Comparison of ENCODE assay signal across 11 mouse cellular contexts in genomic region chr5:4484151-4484550, GRCm38 (mm10).
DNase-seq lines count a peak whose midpoint lies in the region; ATAC-seq and TF ChIP-seq lines count a peak whose summit lies in the region.
"Had no signal": no experiment of that assay in that cellular context is flagged by ENCODE, and none has a peak within 500 bp of the region (broad histone marks: within the 10 kb centered on the region; RNA-seq: fewer than 3 reads in every experiment).

No protein-coding gene starts in this region.

- no peaks in the 10 kb centered on the region for H3K27me3 ChIP-seq in forebrain, embryonic 15.5 days
- no peaks in the 10 kb centered on the region for H3K27me3 ChIP-seq in limb, embryonic 14.5 days (ENCODE audit: control insufficient read depth, insufficient read depth, low read length)

- WGBS in forebrain, embryonic 15.5 days = 84% methylated on average over 1 of the region's 1 CpGs
- 43% methylated on average over 1 of the region's 1 CpGs for WGBS in limb, embryonic 14.5 days

- no peak for TF ChIP-seq CTCF in brain, embryonic 14.5 days (IDR thresholded peaks at IDR 0.05; ENCODE audit: borderline replicate concordance, extremely low read depth, insufficient read depth, insufficient read length)

- no peak overlapping the region for H3K4me2 ChIP-seq in forebrain, embryonic 15.5 days (replicated peaks)
- H3K4me2 ChIP-seq in limb, embryonic 14.5 days (replicated peaks; ENCODE audit: low read depth, low read length, severe bottlenecking) = no peak overlapping the region

- intact Hi-C loops in heart, postnatal 36 days (cut with DNase I) = no loop called here

- H3K4me1 ChIP-seq in forebrain, embryonic 15.5 days = peaks cover 27% of the 10 kb centered on the region
- H3K4me1 ChIP-seq in limb, embryonic 14.5 days (ENCODE audit: control insufficient read depth, insufficient read depth, low read length) = peaks cover 27% of the 10 kb centered on the region

- H3K9me3 ChIP-seq in forebrain, embryonic 15.5 days = no peaks in the 10 kb centered on the region
- H3K9me3 ChIP-seq in limb, embryonic 14.5 days (ENCODE audit: control insufficient read depth, low read length) = no peaks in the 10 kb centered on the region
- H3K9me3 ChIP-seq: G1E had no signal

- H3K9ac ChIP-seq in forebrain, embryonic 15.5 days (replicated peaks) = no peak overlapping the region
- H3K9ac ChIP-seq in limb, embryonic 14.5 days (ENCODE audit: low read depth, low read length, severe bottlenecking) = no peak overlapping the region

- DNase-seq in brain, embryonic 14.5 days (ENCODE audit: low read depth) = peak; percentile 57
- peak; percentile 68 for DNase-seq in cerebellum, adult 11-12 months
- DNase-seq in limb, embryonic 14.5 days (ENCODE audit: low spot score) = no peak
- DNase-seq in urinary bladder, postnatal 14 days (ENCODE audit: low spot score) = no peak
- no peak for DNase-seq in thymus, postnatal 0 days (ENCODE audit: low spot score)
- DNase-seq in heart, postnatal 36 days = no peak
- DNase-seq: kidney, postnatal 36 days; lung, adult 18-20 months had no signal

- TF ChIP-seq POLR2A in brain, embryonic 14.5 days (IDR thresholded peaks at IDR 0.05; ENCODE audit: borderline replicate concordance, extremely low read depth, insufficient read depth, insufficient read length, poor library complexity, severe bottlenecking) = no peak
- no peak for TF ChIP-seq POLR2A in limb, embryonic 14.5 days (IDR thresholded peaks at IDR 0.05; ENCODE audit: borderline replicate concordance, extremely low read depth, insufficient read depth, insufficient read length)

- ATAC-seq in forebrain, embryonic 15.5 days (replicated peaks) = no peak
- no peak for ATAC-seq in limb, embryonic 14.5 days (ENCODE audit: low FRiP score, low read depth)

- H3K4me3 ChIP-seq in forebrain, embryonic 15.5 days = no peak overlapping the region
- no peak overlapping the region for H3K4me3 ChIP-seq in limb, embryonic 14.5 days (replicated peaks; ENCODE audit: low read length)
- H3K4me3 ChIP-seq: myocyte had no signal

- peak overlapping the region; percentile 29 for H3K27ac ChIP-seq in forebrain, embryonic 15.5 days (replicated peaks)
- peak overlapping the region; percentile 34; the same call in 1 of the 2 replicates for H3K27ac ChIP-seq in limb, embryonic 14.5 days (replicated peaks; ENCODE audit: low read depth, low read length)

- H3K36me3 ChIP-seq in forebrain, embryonic 15.5 days = no peaks in the 10 kb centered on the region
- H3K36me3 ChIP-seq in limb, embryonic 14.5 days (ENCODE audit: control insufficient read depth, insufficient read depth, low read length) = no peaks in the 10 kb centered on the region
- H3K36me3 ChIP-seq: G1E had no signal

Comparison
In these comparisons a context has a peak if more than half of its experiments do, and no peak if none do; other contexts are left out.
1. DNase-seq: peak in brain, embryonic 14.5 days (single experiment) and cerebellum, adult 11-12 months (single experiment); none in limb, embryonic 14.5 days (single experiment), urinary bladder, postnatal 14 days (single experiment), thymus, postnatal 0 days (single experiment) and heart, postnatal 36 days (0 of 2).